Mouse (Mus musculus): ENCODE results near the gene Synpo2l. TPM values are rescaled to one million over a fixed set of nuclear protein-coding genes. Genes with fewer than 3 reads are reported as not detected.
"Not testable (repeated sequence)": the region's sequence is repeated elsewhere in the genome, so short reads cannot be mapped to it uniquely, and the experiment has no call there.

Synpo2l gene
- polyA plus RNA-seq, 1 experiment from 2014 or later: 0.07 TPM

- DNase-seq (ENCODE audit: low spot score): no peak
- H3K4me2 ChIP-seq (replicated peaks): peak overlapping the region; percentile 78
- WGBS: 2% methylated on average over 16 of the region's 16 CpGs
Measured at GRCm38 (mm10) chr14:20639918-20640619, 28.1 kb downstream of the Synpo2l start.

GRCm38 (mm10) chr14:20638702-20639101, 29.5 kb downstream of the Synpo2l start:
- H3K4me2 ChIP-seq (replicated peaks): no peak overlapping the region
- 94% methylated on average over 6 of the region's 6 CpGs for WGBS
- no peaks in the 10 kb centered on the region for H3K27me3 ChIP-seq (ENCODE audit: control insufficient read depth, insufficient read depth, low read length)
- no peak for DNase-seq (ENCODE audit: low spot score)
- no peaks in the 10 kb centered on the region for H3K36me3 ChIP-seq (replicated peaks; ENCODE audit: control insufficient read depth, insufficient read depth)
- H3K9me3 ChIP-seq (ENCODE audit: control insufficient read depth, low read length): no peaks in the 10 kb centered on the region
- H3K4me1 ChIP-seq (replicated peaks; ENCODE audit: control insufficient read depth, insufficient read depth, low read length): peaks cover 6% of the 10 kb centered on the region; the same call in 1 of the 2 replicates
- H3K4me3 ChIP-seq (replicated peaks; ENCODE audit: low read length): no peak overlapping the region
- no peak overlapping the region for H3K9ac ChIP-seq
- H3K27ac ChIP-seq: no peak overlapping the region
- ATAC-seq (ENCODE audit: low FRiP score): no peak

More at GRCm38 (mm10) chr14:20639918-20640619, 28.1 kb downstream of the Synpo2l start:
- Histone ChIP-seq H3K9me3 (ENCODE audit: control insufficient read depth, low read length) (no peaks in the 10 kb centered on the region), H3K27ac (peak overlapping the region; percentile 97), H3K9ac (peak overlapping the region; percentile 87), H3K4me1 (replicated peaks; ENCODE audit: control insufficient read depth, insufficient read depth, low read length) (peaks cover 6% of the 10 kb centered on the region; the same call in 1 of the 2 replicates), H3K4me3 (replicated peaks; ENCODE audit: low read length) (peak overlapping the region; percentile 74), H3K27me3 (ENCODE audit: control insufficient read depth, insufficient read depth, low read length) (no peaks in the 10 kb centered on the region), H3K36me3 (replicated peaks; ENCODE audit: control insufficient read depth, insufficient read depth) (no peaks in the 10 kb centered on the region)
- ATAC-seq (ENCODE audit: low FRiP score): peak; percentile 55

- DNase-seq (ENCODE audit: low spot score) (no peak), ATAC-seq (ENCODE audit: low FRiP score) (no peak)
- 80% methylated on average over 2 of the region's 2 CpGs for whole genome bisulfite sequencing
- Histone ChIP-seq H3K9me3 (ENCODE audit: control insufficient read depth, low read length) (no peaks in the 10 kb centered on the region), H3K4me1 (replicated peaks; ENCODE audit: control insufficient read depth, insufficient read depth, low read length) (peaks cover 6% of the 10 kb centered on the region; the same call in 1 of the 2 replicates), H3K4me3 (replicated peaks; ENCODE audit: low read length) (no peak overlapping the region), H3K9ac (no peak overlapping the region), H3K4me2 (replicated peaks) (no peak overlapping the region), H3K27me3 (ENCODE audit: control insufficient read depth, insufficient read depth, low read length) (no peaks in the 10 kb centered on the region), H3K27ac (no peak overlapping the region), H3K36me3 (replicated peaks; ENCODE audit: control insufficient read depth, insufficient read depth) (no peaks in the 10 kb centered on the region)
Measured at GRCm38 (mm10) chr14:20637818-20638574, 30.2 kb downstream of the Synpo2l start.

- H3K4me2 ChIP-seq (replicated peaks); H3K9ac ChIP-seq; H3K4me3 ChIP-seq (replicated peaks; ENCODE audit: low read length); ATAC-seq (ENCODE audit: low FRiP score); H3K27ac ChIP-seq; H3K36me3 ChIP-seq (replicated peaks; ENCODE audit: control insufficient read depth, insufficient read depth); H3K27me3 ChIP-seq (ENCODE audit: control insufficient read depth, insufficient read depth, low read length); DNase-seq (ENCODE audit: low spot score); H3K4me1 ChIP-seq (replicated peaks; ENCODE audit: control insufficient read depth, insufficient read depth, low read length); H3K9me3 ChIP-seq (ENCODE audit: control insufficient read depth, low read length): not testable (repeated sequence)
- 92% methylated on average over 3 of the region's 3 CpGs for WGBS
Measured at GRCm38 (mm10) chr14:20636968-20637367, 31.2 kb downstream of the Synpo2l start.

GRCm38 (mm10) chr14:20635546-20635945, 32.6 kb downstream of the Synpo2l start:
- no peaks in the 10 kb centered on the region for H3K4me1 ChIP-seq (replicated peaks; ENCODE audit: control insufficient read depth, insufficient read depth, low read length)
- H3K27me3 ChIP-seq (ENCODE audit: control insufficient read depth, insufficient read depth, low read length): no peaks in the 10 kb centered on the region
- no peak overlapping the region for H3K9ac ChIP-seq
- 96% methylated on average over 2 of the region's 2 CpGs for WGBS
- no peak overlapping the region for H3K4me3 ChIP-seq (replicated peaks; ENCODE audit: low read length)
- H3K36me3 ChIP-seq (replicated peaks; ENCODE audit: control insufficient read depth, insufficient read depth): no peaks in the 10 kb centered on the region
- H3K27ac ChIP-seq: no peak overlapping the region
- H3K9me3 ChIP-seq (ENCODE audit: control insufficient read depth, low read length): no peaks in the 10 kb centered on the region
- DNase-seq (ENCODE audit: low spot score) (no peak), ATAC-seq (ENCODE audit: low FRiP score) (no peak)
- H3K4me2 ChIP-seq (replicated peaks): no peak overlapping the region

GRCm38 (mm10) chr14:20631253-20631652, 36.9 kb downstream of the Synpo2l start:
- Histone ChIP-seq H3K27ac (no peak overlapping the region), H3K9me3 (ENCODE audit: control insufficient read depth, low read length) (no peaks in the 10 kb centered on the region), H3K4me2 (replicated peaks) (no peak overlapping the region), H3K27me3 (ENCODE audit: control insufficient read depth, insufficient read depth, low read length) (no peaks in the 10 kb centered on the region), H3K9ac (no peak overlapping the region), H3K36me3 (replicated peaks; ENCODE audit: control insufficient read depth, insufficient read depth) (no peaks in the 10 kb centered on the region), H3K4me3 (replicated peaks; ENCODE audit: low read length) (no peak overlapping the region), H3K4me1 (replicated peaks; ENCODE audit: control insufficient read depth, insufficient read depth, low read length) (no peaks in the 10 kb centered on the region)
- no peak for ATAC-seq (ENCODE audit: low FRiP score)
- 68% methylated on average over 4 of the region's 4 CpGs for WGBS
- no peak for DNase-seq (ENCODE audit: low spot score)

- Histone ChIP-seq H3K36me3 (replicated peaks; ENCODE audit: control insufficient read depth, insufficient read depth) (no peaks in the 10 kb centered on the region), H3K9ac (no peak overlapping the region), H3K4me1 (replicated peaks; ENCODE audit: control insufficient read depth, insufficient read depth, low read length) (no peaks in the 10 kb centered on the region), H3K4me3 (replicated peaks; ENCODE audit: low read length) (no peak overlapping the region), H3K4me2 (replicated peaks) (no peak overlapping the region), H3K9me3 (ENCODE audit: control insufficient read depth, low read length) (no peaks in the 10 kb centered on the region), H3K27ac (no peak overlapping the region), H3K27me3 (ENCODE audit: control insufficient read depth, insufficient read depth, low read length) (no peaks in the 10 kb centered on the region)
- 88% methylated on average over 3 of the region's 3 CpGs for WGBS
- ATAC-seq (ENCODE audit: low FRiP score): no peak
- DNase-seq (ENCODE audit: low spot score): no peak
Measured at GRCm38 (mm10) chr14:20626971-20627370, 41.2 kb downstream of the Synpo2l start.

- DNase-seq (ENCODE audit: low spot score): no peak
- WGBS: 83% methylated on average over 2 of the region's 2 CpGs
- no peak for ATAC-seq (ENCODE audit: low FRiP score)
- Histone ChIP-seq H3K4me3 (replicated peaks; ENCODE audit: low read length) (no peak overlapping the region), H3K9me3 (ENCODE audit: control insufficient read depth, low read length) (no peaks in the 10 kb centered on the region), H3K4me1 (replicated peaks; ENCODE audit: control insufficient read depth, insufficient read depth, low read length) (no peaks in the 10 kb centered on the region), H3K4me2 (replicated peaks) (no peak overlapping the region), H3K27me3 (ENCODE audit: control insufficient read depth, insufficient read depth, low read length) (no peaks in the 10 kb centered on the region), H3K27ac (no peak overlapping the region), H3K9ac (no peak overlapping the region), H3K36me3 (replicated peaks; ENCODE audit: control insufficient read depth, insufficient read depth) (no peaks in the 10 kb centered on the region)
Measured at GRCm38 (mm10) chr14:20626447-20626846, 41.7 kb downstream of the Synpo2l start.

GRCm38 (mm10) chr14:20622907-20623306, 45.2 kb downstream of the Synpo2l start:
- no peak overlapping the region for H3K4me3 ChIP-seq (replicated peaks; ENCODE audit: low read length)
- no peaks in the 10 kb centered on the region for H3K9me3 ChIP-seq (ENCODE audit: control insufficient read depth, low read length)
- H3K9ac ChIP-seq: no peak overlapping the region
- 96% methylated on average over 3 of the region's 3 CpGs for WGBS
- H3K27ac ChIP-seq: no peak overlapping the region
- H3K36me3 ChIP-seq (replicated peaks; ENCODE audit: control insufficient read depth, insufficient read depth): no peaks in the 10 kb centered on the region
- H3K27me3 ChIP-seq (ENCODE audit: control insufficient read depth, insufficient read depth, low read length): no peaks in the 10 kb centered on the region
- no peak for ATAC-seq (ENCODE audit: low FRiP score)
- DNase-seq (ENCODE audit: low spot score): no peak
- H3K4me2 ChIP-seq (replicated peaks): no peak overlapping the region
- no peaks in the 10 kb centered on the region for H3K4me1 ChIP-seq (replicated peaks; ENCODE audit: control insufficient read depth, insufficient read depth, low read length)
